Comparison of ENCODE assay signal across 29 mouse cellular contexts in genomic region chr2:172380513-172380912, GRCm38 (mm10). TPM values are rescaled to one million over a fixed set of nuclear protein-coding genes. Genes with fewer than 3 reads are reported as not detected.
DNase-seq lines count a peak whose midpoint lies in the region; TF ChIP-seq lines count a peak whose summit lies in the region.
"Had no signal": no experiment of that assay in that cellular context is flagged by ENCODE, and none has a peak within 500 bp of the region (broad histone marks: within the 10 kb centered on the region; RNA-seq: fewer than 3 reads in every experiment).

No protein-coding gene starts in this region.

- WGBS in kidney, adult 2 months = 93% methylated on average over 17 of the region's 17 CpGs

- TF ChIP-seq POLR2A in kidney, adult 2 months (IDR thresholded peaks at IDR 0.05; ENCODE audit: low read depth, low read length) = no peak

- H3K27ac ChIP-seq in kidney, adult 2 months (ENCODE audit: insufficient read depth, low read depth, low read length) = no peak overlapping the region
- H3K27ac ChIP-seq: embryonic facial prominence, embryonic 12.5 days; heart, embryonic 10.5 days; heart, embryonic 15.5 days; hindbrain, embryonic 12.5 days; hindbrain, postnatal 0 days; intestine, embryonic 15.5 days; left cerebral cortex, adult 2 months; limb, embryonic 13.5 days; lung, embryonic 15.5 days; midbrain, embryonic 12.5 days; neural tube, embryonic 12.5 days had no signal

- H3K36me3 ChIP-seq in kidney, adult 2 months (ENCODE audit: control insufficient read depth, insufficient read depth, low read length) = no peaks in the 10 kb centered on the region; the same call in 1 of the 2 replicates

- no peak overlapping the region for H3K4me3 ChIP-seq in kidney, adult 2 months (ENCODE audit: insufficient read depth, low read depth, low read length)
- H3K4me3 ChIP-seq: embryonic facial prominence, embryonic 12.5 days; heart, embryonic 10.5 days; heart, embryonic 15.5 days; hindbrain, embryonic 12.5 days; intestine, embryonic 15.5 days; left cerebral cortex, adult 2 months; limb, embryonic 13.5 days; lung, embryonic 15.5 days; midbrain, embryonic 12.5 days; myocyte; neural tube, embryonic 12.5 days had no signal

- no peak for TF ChIP-seq CTCF in kidney, adult 2 months (conservative IDR thresholded peaks at IDR 0.05; ENCODE audit: insufficient read depth, insufficient read length, low read depth, low read length)

- H3K4me1 ChIP-seq in kidney, adult 2 months (ENCODE audit: control insufficient read depth, insufficient read depth, low read length) = no peaks in the 10 kb centered on the region
- H3K4me1 ChIP-seq: embryonic facial prominence, embryonic 12.5 days; heart, embryonic 15.5 days; hindbrain, embryonic 12.5 days; intestine, embryonic 15.5 days; limb, embryonic 13.5 days; lung, embryonic 15.5 days; midbrain, embryonic 12.5 days; neural tube, embryonic 12.5 days had no signal

- DNase-seq in adrenal gland, adult 2 months = peak; percentile 16
- no peak for DNase-seq in adrenal gland, adult 8-10 months
- peak; percentile 44 for DNase-seq in ovary, postnatal 36 days (ENCODE audit: low spot score)
- no peak for DNase-seq in ovary, postnatal 10 days (ENCODE audit: low spot score)
- DNase-seq in R1 (ENCODE audit: low read depth, low spot score) = peak; percentile 58
- DNase-seq in kidney, adult 2 months = no peak
- DNase-seq in cerebellum, adult 9-11 months = no peak
- DNase-seq: cerebellum, adult 8-10 months; cerebellum, postnatal 36 days; gastrocnemius, postnatal 25 days; heart, adult 11 months; kidney, postnatal 14 days; lung, postnatal 36 days; right cerebral cortex, adult 18-20 months; spleen, adult 18-20 months had no signal

- no peaks in the 10 kb centered on the region for H3K27me3 ChIP-seq in kidney, adult 2 months (replicated peaks; ENCODE audit: control insufficient read depth, insufficient read depth, low read length)
- H3K27me3 ChIP-seq: CH12.LX; embryonic facial prominence, embryonic 12.5 days; heart, embryonic 15.5 days; hindbrain, embryonic 12.5 days; intestine, embryonic 15.5 days; limb, embryonic 13.5 days; lung, embryonic 15.5 days; megakaryocyte, embryonic 14.5 days; midbrain, embryonic 12.5 days; neural tube, embryonic 12.5 days had no signal

RNA-seq across cellular contexts. Expression of gene Cstf1, which starts 10.0 kb away (rescaled TPM):
- 10 to 100 TPM; 30.1 to 33.4 TPM for total RNA-seq in adrenal gland, adult 2 months (2021)
- polyA plus RNA-seq in adrenal gland, adult 2 months (2012; rRNA removed) = 30.7 and 31.5 TPM in 2 replicates
- 10 to 100 TPM; 29.3 to 35.3 (median 33.4) TPM for total RNA-seq in adrenal gland, adult 8-10 months (2022)
- 31.3 and 37.7 TPM in 2 replicates for polyA plus RNA-seq in kidney, adult 2 months (2012; rRNA removed)

RNA-seq across cellular contexts. Expression of gene Aurka, which starts 10.2 kb away (rescaled TPM):
- total RNA-seq in adrenal gland, adult 2 months (2021) = 1 to 10 TPM; 1.8 to 2.7 TPM
- polyA plus RNA-seq in adrenal gland, adult 2 months (2012; rRNA removed) = 1.3 and 2.0 TPM in 2 replicates
- 1 to 10 TPM; 1.8 to 3.2 (median 2.5) TPM for total RNA-seq in adrenal gland, adult 8-10 months (2022)
- polyA plus RNA-seq in kidney, adult 2 months (2012; rRNA removed) = 0.92 and 1.2 TPM in 2 replicates

RNA-seq across cellular contexts. Expression of gene Cass4, which starts 13.1 kb away (rescaled TPM):
- total RNA-seq in adrenal gland, adult 2 months (2021) = under 1 TPM in 1 of 2 experiments, not detected in 1; 0.28 TPM
- 0.17 and 0.22 TPM in 2 replicates for polyA plus RNA-seq in adrenal gland, adult 2 months (2012; rRNA removed)
- total RNA-seq in adrenal gland, adult 8-10 months (2022) = under 1 TPM in 3 of 4 experiments, not detected in 1; 0.12 to 0.25 (median 0.19) TPM
- polyA plus RNA-seq in kidney, adult 2 months (2012; rRNA removed) = 0.22 and 0.30 TPM in 2 replicates

RNA-seq across cellular contexts. Expression of gene Fam210b, which starts 35.1 kb away (rescaled TPM):
- 10 to 100 TPM; 28.2 to 32.2 TPM for total RNA-seq in adrenal gland, adult 2 months (2021)
- polyA plus RNA-seq in adrenal gland, adult 2 months (2012; rRNA removed) = 47.1 and 48.5 TPM in 2 replicates
- total RNA-seq in adrenal gland, adult 8-10 months (2022) = 10 to 100 TPM; 28.5 to 34.3 (median 29.9) TPM
- 16.3 and 17.5 TPM in 2 replicates for polyA plus RNA-seq in kidney, adult 2 months (2012; rRNA removed)

RNA-seq across cellular contexts. Expression of gene Rtf2, which starts 59.8 kb away (rescaled TPM):
- total RNA-seq in adrenal gland, adult 2 months (2021) = 10 to 100 TPM; 73.1 to 84.2 TPM
- 27.1 and 31.9 TPM in 2 replicates for polyA plus RNA-seq in adrenal gland, adult 2 months (2012; rRNA removed)
- 10 to 100 TPM; 77.2 to 92.4 (median 82.4) TPM for total RNA-seq in adrenal gland, adult 8-10 months (2022)
- polyA plus RNA-seq in kidney, adult 2 months (2012; rRNA removed) = 37.7 and 39.9 TPM in 2 replicates

Comparison
In these comparisons a context has a peak if more than half of its experiments do, and no peak if none do; other contexts are left out.
1. DNase-seq: peak in adrenal gland, adult 2 months (single experiment), ovary, postnatal 36 days (single experiment) and R1 (single experiment); none in adrenal gland, adult 8-10 months (single experiment), ovary, postnatal 10 days (single experiment), kidney, adult 2 months (single experiment) and cerebellum, adult 9-11 months (single experiment).